Mouse (Mus musculus) telencephalon, adult 2 months (tissue): ENCODE results near the gene Thbs3.

ENCODE experiments used
- DNase-seq: peaks from one replicate; pipeline ENCODE4 v3.0.0-alpha.2; 2011; ENCODE audit warnings: low read depth, low spot score

The Thbs3 gene

DNA sequence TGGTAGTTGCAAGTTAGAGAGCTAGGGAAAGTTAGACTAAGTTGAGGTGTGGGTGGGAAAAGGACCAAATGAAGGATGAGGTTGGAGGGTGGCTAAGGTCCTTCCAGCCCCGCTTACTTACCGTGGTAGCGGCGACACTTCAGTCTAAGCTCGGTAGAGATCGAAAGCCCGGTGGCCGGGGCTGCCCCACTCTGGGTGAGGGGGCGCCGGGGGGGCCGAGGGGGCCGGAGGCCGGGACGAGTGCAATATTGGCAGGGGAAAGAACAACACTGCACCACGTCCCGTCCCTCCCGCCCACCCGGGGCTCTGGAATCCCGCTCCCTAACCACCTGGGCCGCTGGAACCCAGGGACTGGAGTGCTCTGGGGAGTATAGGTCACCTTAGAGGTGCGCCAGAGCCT lies 11.9 kb downstream of the Thbs3 start, which contains the start of gene Mtx1:
TSS of gene Mtx1 (minus strand) at position 189 of the 400 bp plus-strand sequence.
- no peak for DNase-seq

DNA sequence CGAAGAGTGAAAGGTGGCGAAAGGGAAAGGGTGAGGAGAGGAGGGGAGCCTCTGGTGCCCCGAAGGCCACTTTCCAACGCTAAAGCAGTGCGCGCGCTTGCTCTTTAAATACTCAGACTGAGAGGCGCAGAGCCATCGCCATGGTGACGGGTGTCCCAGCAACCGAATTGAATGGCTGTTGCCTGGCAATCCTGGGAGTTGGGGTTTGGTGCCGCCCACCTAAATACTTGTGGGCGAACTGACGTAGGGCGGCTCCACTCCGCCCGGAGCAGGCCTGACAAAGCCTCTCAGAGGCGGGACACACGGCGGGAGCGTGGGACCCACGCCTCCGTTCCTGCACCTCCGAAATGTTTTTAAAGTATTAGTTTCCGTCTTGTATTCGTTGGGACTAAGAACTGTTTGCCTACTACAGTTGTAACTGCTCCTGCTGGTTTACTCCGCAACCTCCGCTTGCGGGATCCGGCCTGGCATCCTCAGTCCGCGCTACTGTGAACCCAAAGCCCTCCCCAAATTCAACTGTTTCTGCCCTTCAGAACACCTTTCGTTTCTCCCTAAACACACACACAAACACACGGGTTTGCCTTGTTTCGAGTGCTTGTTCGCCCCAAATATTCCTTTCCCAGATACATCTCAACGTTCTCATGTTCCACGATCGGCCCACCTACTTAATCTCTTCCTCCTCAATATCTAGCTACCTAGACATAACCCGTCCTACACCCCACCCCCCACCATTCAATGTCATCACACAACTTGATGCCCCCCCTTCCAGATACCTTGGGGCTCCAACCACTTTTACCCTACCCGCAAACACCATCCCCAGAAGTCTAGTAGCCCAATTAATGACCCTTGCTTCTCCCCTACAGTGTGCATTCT lies 12.6 kb downstream of the Thbs3 start:
- DNase-seq, result peak; percentile 93

DNA sequence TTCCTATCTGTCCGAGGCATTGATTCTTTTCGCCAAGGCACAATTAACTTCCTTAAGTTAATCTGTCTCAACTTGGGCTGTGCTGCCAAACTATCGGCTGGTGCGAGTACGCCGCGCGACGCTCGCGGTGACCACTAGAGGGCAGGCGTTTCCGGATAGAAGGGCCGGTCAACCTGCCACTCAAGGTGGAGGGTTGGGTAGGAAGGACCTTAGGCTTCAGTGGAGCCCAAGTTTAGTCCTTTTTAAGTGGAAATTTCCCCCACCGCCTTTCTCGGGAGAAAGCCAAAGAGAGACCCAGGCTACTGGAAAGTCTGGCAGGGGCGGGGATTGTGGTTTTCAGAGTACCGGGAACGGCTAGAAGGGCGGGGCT lies 13.2 kb downstream of the Thbs3 start:
- no peak for DNase-seq

DNA sequence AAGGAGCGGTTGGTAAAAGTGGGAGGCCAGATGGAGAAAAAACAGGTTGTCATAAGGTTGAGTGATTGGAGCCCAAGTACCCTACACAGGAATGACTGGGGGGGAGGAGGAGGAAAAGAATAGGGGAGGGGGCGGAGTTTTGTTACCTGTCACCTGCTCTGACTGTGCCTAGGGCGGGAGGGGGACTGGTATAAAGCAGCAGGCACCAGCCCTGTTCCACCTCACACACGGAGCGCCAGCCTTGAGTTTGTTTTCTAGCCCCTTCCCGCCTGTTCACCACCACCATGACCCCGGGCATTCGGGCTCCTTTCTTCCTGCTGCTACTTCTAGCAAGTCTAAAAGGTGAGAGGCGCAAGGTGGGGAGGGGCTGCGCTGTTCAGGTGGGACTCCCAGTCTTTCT lies 13.9 kb downstream of the Thbs3 start, which contains the start of gene Muc1:
TSS of gene Muc1 (plus strand) at position 222 of the 400 bp plus-strand sequence.
- DNase-seq, result no peak

DNA sequence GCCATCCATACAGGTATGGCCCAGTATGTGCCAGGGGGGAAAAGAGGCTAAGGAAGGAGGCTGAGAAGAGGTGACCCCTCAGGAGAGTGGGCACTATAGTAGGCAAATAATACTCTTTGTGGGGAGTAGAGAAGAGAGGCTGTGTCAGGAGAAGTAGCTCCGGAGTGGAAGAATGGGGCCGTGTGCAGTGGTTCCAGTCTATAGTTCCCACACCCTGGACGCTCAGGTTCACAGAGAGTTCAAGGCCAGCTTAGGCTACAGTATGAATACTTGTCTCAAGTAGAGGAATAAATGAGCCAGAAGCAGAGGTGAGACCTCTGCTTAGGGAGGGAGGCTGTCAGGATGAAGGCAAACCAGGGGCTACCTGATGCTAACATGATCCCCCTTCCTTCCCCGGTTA lies 14.3 kb downstream of the Thbs3 start:
- no peak for DNase-seq

DNA sequence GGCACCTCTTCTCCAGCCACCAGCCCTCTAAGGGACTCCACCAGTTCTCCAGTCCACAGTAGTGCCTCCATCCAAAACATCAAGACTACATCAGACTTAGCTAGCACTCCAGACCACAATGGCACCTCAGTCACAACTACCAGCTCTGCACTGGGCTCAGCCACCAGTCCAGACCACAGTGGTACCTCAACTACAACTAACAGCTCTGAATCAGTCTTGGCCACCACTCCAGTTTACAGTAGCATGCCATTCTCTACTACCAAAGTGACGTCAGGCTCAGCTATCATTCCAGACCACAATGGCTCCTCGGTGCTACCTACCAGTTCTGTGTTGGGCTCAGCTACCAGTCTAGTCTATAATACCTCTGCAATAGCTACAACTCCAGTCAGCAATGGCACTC lies 15.6 kb downstream of the Thbs3 start:
- no peak for DNase-seq

DNA sequence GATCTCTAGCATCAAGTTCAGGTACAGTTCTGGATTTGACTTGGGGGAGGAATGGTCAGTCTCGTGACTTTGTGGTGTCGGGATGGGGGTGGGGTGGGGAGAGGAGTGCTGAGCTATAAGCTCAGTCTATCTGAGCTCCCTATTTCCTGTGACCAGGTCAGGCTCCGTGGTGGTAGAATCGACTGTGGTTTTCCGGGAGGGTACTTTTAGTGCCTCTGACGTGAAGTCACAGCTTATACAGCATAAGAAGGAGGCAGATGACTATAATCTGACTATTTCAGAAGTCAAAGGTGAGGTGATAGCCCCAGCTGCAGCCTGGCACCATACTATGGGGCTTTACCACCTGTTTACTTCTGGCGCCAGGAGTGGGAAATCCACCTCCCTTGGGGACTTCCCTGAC lies 16.4 kb downstream of the Thbs3 start:
- no peak for DNase-seq

DNA sequence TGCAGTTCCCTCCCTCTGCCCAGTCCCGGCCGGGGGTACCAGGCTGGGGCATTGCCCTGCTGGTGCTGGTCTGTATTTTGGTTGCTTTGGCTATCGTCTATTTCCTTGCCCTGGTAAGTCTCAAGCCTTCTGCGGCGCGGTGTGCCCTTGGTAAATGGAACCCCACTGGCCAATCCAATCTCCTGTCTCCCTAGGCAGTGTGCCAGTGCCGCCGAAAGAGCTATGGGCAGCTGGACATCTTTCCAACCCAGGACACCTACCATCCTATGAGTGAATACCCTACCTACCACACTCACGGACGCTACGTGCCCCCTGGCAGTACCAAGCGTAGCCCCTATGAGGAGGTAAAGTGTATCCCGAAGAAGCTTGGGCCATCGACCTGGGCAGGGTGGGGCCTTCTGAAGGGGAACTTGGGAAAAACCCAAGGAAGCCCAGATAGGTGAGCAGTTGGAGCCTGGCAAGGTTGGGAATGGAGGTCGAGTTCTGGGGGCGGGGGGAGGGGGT lies 16.8 kb downstream of the Thbs3 start:
- no peak for DNase-seq

DNA sequence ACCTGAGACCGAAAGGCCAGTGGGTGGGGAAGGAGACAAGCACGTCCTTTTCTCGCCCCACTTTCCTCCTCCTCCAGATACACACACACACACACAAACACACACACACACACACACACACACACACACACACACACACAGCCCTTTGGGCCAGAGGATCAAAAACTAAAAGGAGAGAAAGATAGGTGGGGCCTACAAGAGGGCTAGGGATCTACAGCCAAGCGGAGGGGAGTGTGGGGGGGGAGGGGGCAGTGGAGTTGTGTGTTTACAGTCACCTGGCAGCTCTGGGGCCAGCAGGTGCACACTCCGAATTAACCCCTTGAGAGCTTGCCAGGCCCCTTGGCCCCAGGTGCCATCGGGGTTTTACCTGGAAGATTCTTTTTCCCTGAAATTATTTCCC lies 17.6 kb downstream of the Thbs3 start:
- DNase-seq, result no peak

DNA sequence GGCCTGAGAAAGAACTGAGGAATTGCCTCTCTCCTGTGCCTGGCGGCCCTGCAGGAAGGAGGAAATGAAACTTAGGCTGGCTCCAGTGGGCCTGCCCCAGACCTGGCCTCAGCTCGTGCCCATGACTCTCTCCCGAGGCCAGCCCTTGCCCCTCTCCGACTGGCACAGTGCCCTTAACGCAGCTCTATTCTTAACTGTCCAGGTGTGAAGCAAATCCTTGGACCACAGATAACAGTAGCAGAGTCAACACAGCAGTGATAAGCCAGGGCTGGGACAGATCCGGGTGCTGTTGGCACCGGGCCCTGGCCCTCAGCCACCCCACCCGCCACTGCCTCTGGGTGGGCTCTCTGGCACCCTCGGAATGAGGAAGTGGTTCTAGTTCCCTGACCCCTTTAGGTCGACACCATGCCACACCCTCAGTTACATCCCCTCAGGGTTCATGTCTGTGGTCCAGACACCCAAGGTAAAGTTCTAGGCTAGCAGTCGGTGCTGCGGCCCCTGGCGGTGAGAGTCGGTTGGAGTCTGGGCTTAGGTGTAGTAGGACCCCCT lies 18.7 kb downstream of the Thbs3 start:
- no peak for DNase-seq

DNA sequence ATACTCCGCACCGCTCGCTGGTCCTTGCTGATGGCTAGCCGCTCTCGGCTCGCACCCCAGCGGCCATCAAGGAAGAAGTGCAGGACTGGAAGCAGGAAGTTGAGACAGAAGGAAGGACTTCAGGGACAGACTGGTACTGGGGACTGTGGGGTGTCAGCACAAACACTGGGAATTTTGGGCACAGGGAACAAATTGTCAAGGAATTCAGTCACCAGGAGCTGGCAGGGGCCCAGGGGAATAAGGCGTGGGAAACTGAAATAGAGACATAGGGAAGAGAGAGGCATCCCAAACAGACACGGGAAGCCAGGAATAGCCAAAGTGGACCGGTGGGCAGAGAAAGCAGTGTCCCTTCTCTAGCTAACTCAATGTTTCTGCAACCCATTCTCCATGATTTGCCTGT lies 21.5 kb downstream of the Thbs3 start:
- no peak for DNase-seq

DNA sequence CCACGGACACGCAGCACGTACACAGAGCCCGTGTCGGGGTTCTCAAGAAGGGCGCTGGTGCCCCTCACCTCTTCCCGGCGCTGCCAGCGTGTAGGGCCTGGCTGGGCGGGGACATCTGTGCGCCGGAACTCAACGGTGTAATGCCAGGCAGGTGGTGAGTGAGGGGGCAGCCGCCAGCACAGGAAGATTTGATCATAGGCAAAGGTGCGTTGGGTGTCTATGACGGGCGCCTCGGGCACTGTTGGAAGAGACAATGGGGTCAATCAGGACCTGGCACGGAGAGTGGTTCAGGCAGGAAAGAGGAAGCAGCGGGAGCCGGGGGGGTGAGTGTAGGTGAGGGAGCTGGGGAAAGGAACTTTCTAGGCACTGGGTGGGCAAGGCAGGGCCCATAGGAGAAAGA lies 22.7 kb downstream of the Thbs3 start:
- no peak for DNase-seq

DNA sequence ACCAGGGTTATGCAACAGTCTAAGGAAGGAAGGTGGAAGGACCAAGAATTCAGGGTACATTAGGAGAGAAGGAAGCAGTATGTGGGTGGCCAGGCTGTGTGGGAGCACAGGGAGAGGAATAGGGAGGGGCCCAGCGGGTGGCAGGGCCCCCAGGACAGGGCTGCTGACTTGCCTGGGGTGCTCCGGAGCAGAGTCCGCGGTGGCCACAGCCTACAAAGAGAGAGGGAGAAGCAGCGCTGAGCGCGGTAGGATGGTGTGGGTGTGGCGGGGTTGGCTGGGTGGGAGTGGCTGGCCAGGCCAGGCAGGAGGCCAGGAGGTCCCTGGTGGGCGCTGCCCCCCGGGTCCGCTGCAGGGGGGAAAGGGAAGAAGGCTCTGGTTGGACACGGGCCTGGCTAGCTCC lies 23.5 kb downstream of the Thbs3 start:
- DNase-seq, result no peak

DNA sequence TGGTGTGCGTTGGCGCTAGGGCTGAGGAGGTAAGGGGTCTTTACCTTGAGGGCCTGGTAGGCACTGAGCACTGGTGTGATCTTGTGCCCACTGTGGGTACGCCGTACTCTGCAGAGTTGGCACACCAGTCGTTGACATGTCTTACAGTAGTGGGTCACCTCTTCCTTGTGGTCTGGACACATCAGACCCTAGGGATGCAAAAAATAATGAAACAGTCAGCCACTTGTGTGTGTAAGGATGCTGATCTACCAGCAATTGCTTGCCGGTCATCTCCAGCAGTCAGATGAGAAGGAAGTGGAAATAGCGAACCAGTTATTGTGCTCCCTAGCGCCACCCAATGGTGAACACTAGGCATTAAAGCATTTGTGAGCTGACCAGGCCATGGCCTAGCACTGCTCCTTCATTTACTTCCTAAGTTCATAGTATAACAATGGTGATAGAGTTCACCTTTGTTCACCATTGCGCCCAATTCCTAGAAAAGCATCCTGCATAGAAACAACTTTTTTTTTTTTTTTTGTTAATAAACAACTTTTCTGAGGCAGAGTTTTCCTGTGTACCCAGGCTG lies 27.4 kb downstream of the Thbs3 start:
- no peak for DNase-seq

DNA sequence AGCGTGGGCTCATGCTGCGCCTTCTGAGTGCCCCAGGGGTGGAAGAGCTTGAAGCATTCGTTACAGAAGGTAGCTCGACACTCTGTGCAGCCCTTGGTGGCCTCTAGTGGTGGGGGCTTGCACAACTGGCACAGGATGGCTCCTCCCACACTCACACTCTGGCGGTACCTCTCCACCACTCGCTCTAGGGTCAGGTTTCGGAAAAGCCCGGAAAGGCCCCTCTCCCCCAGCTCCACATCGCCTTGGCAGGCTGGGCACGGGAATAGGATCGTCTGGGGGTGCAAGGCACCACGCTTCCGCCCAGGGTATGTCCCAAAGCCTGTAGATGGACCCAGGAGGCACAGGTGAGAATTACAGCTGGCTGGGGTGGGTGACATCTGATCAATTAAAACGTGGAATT lies 28.6 kb downstream of the Thbs3 start:
- no peak for DNase-seq

DNA sequence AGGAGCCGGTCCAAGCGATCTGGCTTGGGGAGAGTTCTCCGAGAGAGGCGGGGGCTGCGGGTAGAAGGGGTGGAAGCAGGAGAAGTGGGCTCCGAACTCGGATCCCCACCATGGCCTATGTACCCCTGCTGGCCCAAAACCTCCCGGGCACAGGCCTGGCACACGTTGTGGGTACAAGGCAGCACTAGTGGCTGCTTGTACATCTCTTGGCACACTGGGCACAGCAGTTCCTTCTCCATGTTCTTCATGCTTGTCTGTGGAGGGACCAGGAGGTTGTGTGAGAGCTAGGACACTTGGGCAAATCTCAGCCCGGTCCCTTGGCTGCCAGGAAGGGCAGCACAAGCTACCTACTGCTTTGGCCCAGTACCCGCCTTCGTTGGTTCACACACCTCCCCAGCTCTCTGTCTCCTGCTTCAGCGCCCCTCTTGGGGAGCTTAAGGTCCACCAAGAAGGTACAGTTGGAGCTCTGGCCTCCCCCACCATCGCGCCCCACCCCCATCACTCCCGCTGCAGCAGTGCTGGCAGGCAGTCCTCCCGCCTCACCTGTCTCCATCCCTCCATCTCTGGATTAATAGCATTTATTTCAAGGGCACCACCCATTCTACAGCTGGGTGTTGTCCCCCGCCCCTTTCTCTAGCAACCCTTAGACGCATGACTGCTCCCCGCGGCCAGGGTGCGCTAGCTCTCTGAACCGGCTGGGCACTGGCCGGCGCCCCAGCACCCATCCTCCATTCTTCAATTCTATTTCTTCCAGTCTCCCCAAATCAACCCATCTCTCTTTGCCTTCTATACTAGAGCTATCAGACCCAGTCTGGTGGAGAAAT lies 29.4 kb downstream of the Thbs3 start:
- DNase-seq, result no peak

DNA sequence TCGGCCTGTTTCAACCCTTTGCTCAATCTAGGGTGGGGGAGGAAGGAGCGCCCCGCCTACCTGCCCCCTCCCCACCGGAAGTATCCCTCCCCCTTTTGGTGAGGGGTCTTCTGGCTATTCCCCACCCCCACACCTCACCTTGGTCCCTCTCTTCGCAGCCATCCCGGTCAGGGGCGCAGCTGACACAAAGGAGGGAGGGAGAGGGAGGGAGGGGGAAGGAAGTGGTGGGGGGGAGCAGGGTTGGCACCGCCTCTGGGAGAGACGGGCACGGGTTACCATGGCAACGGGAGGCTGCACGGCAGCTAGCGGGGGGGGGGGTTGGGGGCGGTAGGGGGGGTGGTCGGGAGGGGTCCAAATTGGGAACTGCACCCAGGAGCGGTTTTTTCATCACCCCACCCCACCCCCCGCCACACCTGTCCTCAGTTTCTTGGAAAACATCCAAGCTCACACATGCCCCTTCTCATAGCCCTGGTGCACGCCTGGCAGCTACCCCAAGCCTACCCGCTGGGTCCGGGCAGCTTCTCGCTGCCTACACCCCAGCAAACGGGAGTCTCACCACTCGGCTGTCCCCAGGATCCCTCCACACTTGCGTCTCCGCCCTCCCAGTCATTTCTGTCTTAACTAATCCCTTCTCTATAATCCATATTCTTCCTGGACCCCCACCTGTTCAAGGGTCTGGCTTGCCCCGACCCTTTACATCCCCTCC lies 30.2 kb downstream of the Thbs3 start:
- no peak for DNase-seq

DNA sequence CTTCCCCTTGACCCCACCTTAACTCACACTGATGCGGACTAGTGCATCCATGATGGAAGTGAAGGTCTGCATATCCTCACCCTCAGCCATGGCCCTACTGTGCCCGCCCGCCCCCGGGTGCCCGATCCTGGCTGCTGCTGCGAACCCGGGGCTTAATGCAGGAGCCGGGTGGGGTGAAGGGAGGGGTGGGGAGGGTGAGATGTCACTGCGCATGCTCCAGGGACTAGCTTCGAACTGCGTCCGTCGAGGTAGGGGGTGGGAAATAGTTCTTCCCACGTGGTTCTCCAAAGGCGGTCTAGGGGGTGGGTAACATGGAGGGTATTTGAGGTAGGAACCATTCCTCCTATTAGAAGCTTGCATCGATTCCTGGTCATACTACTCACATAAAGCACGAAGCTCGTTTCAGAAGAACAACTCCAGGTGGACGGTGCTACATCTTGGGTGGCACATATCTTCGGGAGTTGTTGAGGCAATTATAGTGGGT lies 30.8 kb downstream of the Thbs3 start, which contains the start of gene Krtcap2:
TSS of gene Krtcap2 (plus strand) at position 279 of the 484 bp plus-strand sequence.
- DNase-seq, result peak; percentile 91

DNA sequence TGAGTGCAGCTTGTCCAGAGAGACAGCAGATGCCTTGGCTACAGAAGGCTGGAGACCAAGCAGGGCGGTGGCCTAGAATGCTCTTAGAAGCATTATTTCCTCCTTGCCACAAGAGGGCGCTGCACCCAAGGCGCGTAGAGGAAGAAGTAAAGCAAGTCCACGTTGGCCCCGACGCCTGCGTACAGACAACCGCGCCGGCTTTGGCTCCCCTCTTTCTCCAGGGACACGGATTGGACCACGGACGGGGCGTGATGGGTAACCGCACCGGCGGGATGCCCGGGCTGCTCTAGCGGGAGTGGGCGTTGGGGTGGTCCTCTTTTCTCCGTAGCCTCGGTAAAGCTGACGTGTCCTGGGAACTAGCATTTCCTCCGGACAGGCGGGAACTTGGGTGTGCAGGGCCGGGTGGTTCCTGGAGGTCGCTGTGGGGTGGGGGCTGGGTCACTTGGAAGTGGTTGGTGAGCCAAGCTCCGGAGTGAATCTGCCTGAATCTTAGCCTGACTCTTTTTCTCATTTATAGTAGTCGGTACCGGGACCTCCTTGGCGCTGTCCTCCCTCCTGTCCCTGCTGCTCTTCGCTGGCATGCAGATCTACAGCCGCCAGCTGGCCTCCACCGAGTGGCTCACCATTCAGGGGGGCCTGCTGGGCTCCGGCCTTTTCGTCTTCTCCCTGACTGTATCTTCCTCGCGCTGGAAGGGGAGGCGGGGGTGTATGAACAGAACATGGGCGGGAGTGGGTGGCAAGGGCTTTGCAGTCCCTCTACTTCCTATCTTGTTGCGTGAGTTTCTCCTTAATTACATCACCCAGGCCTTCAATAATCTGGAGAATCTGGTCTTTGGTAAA lies 31.5 kb downstream of the Thbs3 start, which contains the start of gene Trim46:
TSS of gene Trim46 (minus strand) at position 49 of the 840 bp plus-strand sequence.
- peak; percentile 90 for DNase-seq

DNA sequence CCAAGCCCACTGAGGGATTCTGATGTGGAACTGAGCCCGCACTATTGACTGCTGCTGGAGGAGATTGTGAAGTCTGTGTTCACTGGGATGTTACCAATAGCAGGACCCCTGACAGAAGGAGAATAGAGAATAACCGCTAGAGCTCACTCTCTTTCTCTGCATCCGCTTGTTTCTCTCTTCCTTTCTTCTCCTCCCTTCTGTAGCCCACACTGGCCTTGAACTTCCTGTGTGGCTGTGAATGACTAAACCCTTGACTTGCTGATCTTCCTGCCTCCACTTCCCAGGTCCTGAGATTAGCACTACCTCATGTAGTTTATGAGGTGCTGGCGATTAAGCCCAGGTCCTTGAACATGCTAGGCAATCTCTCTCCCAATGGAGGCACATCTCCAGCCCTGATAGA lies 32.5 kb downstream of the Thbs3 start:
- DNase-seq, result no peak
